Mouse (Mus musculus): ENCODE results near the gene Med21. TPM values are rescaled to one million over a fixed set of nuclear protein-coding genes. Genes with fewer than 3 reads are reported as not detected.

The Med21 gene
- 10 to 100 TPM in 1 of 2 experiments, 1 to 10 TPM in 1; 4.0 to 35.7 TPM for polyA plus RNA-seq (2012; fragmentation: generic; extraction: Trizol)

GRCm38 (mm10) chr6:146642276-146643183 lies at the start of gene Med21, which contains the start of gene Tm7sf3:
Gene Med21 (plus strand): TSS chr6:146642547.
Gene Tm7sf3 (minus strand): TSS chr6:146642824.

Other genes starting within 250 kb of the Med21 start
- 1 to 10 TPM in 1 of 2 experiments, under 1 TPM in 1; 0.29 to 5.2 TPM for gene Itpr2, start 140.3 kb upstream of the Med21 start, polyA plus RNA-seq (2012; fragmentation: generic; extraction: Trizol)
- 10 to 100 TPM; 14.8 to 32.8 TPM for gene Fgfr1op2, start 65.3 kb upstream of the Med21 start, polyA plus RNA-seq (2012; fragmentation: generic; extraction: Trizol)
- gene Ints13, start 64.7 kb upstream of the Med21 start, polyA plus RNA-seq (2012; fragmentation: generic; extraction: Trizol) = 10 to 100 TPM in 1 of 2 experiments, 1 to 10 TPM in 1; 2.2 to 14.1 TPM
- gene Tm7sf3, start 277 bp downstream of the Med21 start, polyA plus RNA-seq (2012; fragmentation: generic; extraction: Trizol) = 10 to 100 TPM in 1 of 2 experiments, 1 to 10 TPM in 1; 2.2 to 16.2 TPM
- 1 to 10 TPM in 1 of 2 experiments, under 1 TPM in 1; 0.66 to 5.1 TPM for gene Stk38l, start 82.4 kb downstream of the Med21 start, polyA plus RNA-seq (2012; fragmentation: generic; extraction: Trizol)
- gene Arntl2, start 153.5 kb downstream of the Med21 start, polyA plus RNA-seq (2012; fragmentation: generic; extraction: Trizol) = 1 to 10 TPM in 1 of 2 experiments, under 1 TPM in 1; 0.59 to 3.3 TPM
- gene Smco2, start 207.6 kb downstream of the Med21 start, polyA plus RNA-seq (2012; fragmentation: generic; extraction: Trizol) = under 1 TPM in 1 of 2 experiments, not detected in 1; 0.06 TPM
- gene Ppfibp1, start 245.9 kb downstream of the Med21 start, polyA plus RNA-seq (2012; fragmentation: generic; extraction: Trizol) = 10 to 100 TPM in 1 of 2 experiments, 1 to 10 TPM in 1; 2.6 to 24.7 TPM